Mouse (Mus musculus): ENCODE measurements around the gene Dpagt1. TPM values are rescaled to one million over a fixed set of nuclear protein-coding genes. Genes with fewer than 3 reads are reported as not detected.
"Not testable (repeated sequence)": the region's sequence is repeated elsewhere in the genome, so short reads cannot be mapped to it uniquely, and the experiment has no call there.

The Dpagt1 gene
- polyA plus RNA-seq, 1 experiment from 2014 or later = 49.3 TPM

DNA sequence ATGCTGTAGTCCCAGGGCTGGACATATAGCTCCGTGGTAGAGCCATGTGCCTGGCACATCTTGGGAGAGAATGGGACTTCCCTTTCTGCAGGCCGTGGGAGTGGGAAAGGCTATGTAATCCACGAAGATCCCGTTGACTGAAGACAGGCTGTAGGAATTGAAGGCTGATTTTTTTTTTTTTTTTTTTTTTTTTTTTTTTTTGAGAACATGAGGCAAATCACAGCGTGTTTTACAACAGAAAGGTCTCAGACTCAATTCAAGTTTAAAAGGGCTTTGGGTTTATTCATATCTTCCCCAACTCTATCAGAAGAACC is 10.2 kb downstream of the Dpagt1 start:
- WGBS = 4% methylated on average over 5 of the region's 5 CpGs
- no peaks in the 10 kb centered on the region for H3K27me3 ChIP-seq (ENCODE audit: poor library complexity, severe bottlenecking)
- no peak for DNase-seq (ENCODE audit: extremely low spot score, low spot score)
- H3K36me3 ChIP-seq (replicated peaks) = peaks cover 79% of the 10 kb centered on the region
- peak overlapping the region; percentile 97 for H3K27ac ChIP-seq
- peak overlapping the region; percentile 94 for H3K4me3 ChIP-seq
- peaks cover 16% of the 10 kb centered on the region for H3K9me3 ChIP-seq
- peaks cover 15% of the 10 kb centered on the region for H3K4me1 ChIP-seq

DNA sequence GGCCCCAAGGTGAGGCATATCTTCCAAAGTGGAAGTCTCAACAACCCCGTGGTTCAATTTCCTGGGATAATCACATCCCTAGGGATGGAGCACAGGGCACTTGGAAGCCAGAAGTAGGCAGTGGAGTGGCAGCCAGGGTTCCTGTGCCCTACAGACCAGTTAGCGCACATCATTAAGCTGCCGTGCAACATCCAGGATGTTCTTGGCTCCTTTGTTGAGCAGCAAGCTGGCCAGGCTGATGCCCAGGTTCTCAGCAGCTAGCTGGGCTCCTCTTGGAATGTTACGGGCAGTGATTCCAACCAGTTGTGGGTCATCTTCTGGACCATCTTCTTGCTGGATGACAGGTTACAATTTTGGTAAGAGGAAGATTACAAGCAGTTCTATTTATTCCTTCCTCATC is 10.7 kb downstream of the Dpagt1 start:
- 45% methylated on average over 4 of the region's 4 CpGs for WGBS
- H3K36me3 ChIP-seq (replicated peaks) = peaks cover 79% of the 10 kb centered on the region
- H3K27ac ChIP-seq = peak overlapping the region; percentile 97

DNA sequence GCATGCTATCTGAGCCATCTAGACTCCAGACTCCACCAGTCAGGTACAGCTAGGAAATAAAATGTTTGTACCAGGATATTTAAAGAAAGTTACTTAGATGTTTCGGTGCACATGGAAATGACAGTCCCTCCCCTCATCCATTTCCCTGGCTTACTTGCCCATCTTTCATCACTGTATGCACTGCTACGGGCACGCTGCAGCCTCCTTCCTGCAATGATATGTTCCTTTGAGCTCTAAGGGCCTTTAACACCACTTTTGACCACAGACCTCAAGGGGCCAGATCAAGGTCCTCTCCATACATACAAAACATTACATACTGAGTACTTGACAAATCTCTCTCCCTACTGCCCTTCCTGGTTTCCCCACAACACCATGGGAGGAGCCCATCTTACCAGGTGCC is 11.1 kb downstream of the Dpagt1 start:
- H3K36me3 ChIP-seq (replicated peaks) = peaks cover 78% of the 10 kb centered on the region
- H3K4me3 ChIP-seq = peak overlapping the region; percentile 94
- peaks cover 20% of the 10 kb centered on the region for H3K4me1 ChIP-seq
- H3K27me3 ChIP-seq (ENCODE audit: poor library complexity, severe bottlenecking) = no peaks in the 10 kb centered on the region
- H3K27ac ChIP-seq = peak overlapping the region; percentile 97
- 84% methylated on average over 3 of the region's 3 CpGs for WGBS
- no peak for DNase-seq (ENCODE audit: extremely low spot score, low spot score)
- peaks cover 16% of the 10 kb centered on the region for H3K9me3 ChIP-seq

More for the DNA sequence above, 10.7 kb downstream of the Dpagt1 start:
- DNase-seq (ENCODE audit: extremely low spot score, low spot score); H3K27me3 ChIP-seq (ENCODE audit: poor library complexity, severe bottlenecking): not testable (repeated sequence)
- H3K4me3 ChIP-seq = peak overlapping the region; percentile 94
- H3K4me1 ChIP-seq = peaks cover 16% of the 10 kb centered on the region
- peaks cover 16% of the 10 kb centered on the region for H3K9me3 ChIP-seq

DNA sequence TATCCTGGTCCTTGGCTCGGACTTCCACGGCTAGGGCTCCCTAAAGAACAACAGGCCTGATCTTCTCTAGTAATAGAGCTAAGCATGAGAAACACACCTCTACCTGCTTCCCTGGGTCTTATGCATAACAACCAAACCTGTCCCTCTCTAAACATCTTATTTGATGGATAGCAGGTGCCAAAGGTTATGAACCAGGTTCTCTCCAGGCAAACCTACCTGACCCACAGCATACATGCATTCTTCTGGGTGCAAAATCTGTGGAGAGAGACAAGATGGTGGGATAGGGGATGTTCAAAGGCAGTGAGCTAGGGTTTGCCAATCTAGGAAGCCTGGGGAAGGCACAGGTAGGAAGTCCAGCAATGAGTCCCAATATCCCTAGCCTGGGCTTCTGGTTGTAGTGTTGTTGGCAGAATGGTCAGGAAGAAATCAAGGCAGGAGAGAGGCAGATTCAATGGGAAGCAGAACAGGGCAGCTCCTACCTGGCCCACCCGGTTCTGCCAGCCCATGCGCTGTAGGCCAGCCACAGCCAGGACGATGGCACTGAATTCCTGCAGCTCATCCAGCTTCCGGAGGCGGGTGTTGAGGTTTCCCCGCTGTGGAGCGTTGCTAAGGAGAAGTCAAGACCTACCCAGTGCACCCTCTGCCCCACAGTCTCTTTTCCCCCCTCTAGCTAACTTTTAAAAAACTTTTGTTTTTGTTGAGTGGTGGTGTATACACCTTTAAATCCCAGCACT is 11.8 kb downstream of the Dpagt1 start:
- WGBS = 71% methylated on average over 9 of the region's 9 CpGs
- H3K27ac ChIP-seq = peak overlapping the region; percentile 40; the same call in 1 of the 2 replicates

DNA sequence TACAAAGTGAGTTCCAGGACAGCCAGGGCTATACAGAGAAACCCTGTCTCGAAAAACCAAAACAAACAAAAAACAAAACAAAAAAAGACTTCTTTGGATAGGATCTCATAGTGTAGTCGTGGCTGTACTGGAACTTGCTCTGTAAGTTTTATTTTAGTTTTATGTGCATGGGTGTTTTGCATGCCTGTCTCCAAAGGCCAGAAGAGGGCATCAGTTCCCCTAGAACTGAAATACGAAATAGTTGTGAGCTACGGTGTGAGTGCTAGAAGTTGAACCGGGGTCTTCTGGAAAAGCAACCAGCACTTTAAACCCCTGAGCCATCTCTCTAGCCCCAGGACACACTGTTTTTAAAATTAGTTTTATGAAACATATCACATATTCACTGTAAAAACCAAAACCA is 12.8 kb downstream of the Dpagt1 start:
- peaks cover 36% of the 10 kb centered on the region for H3K4me1 ChIP-seq
- H3K27ac ChIP-seq = no peak overlapping the region
- WGBS = 88% methylated on average over 5 of the region's 5 CpGs
- DNase-seq (ENCODE audit: extremely low spot score, low spot score) = no peak
- H3K9me3 ChIP-seq = peaks cover 4% of the 10 kb centered on the region
- H3K4me3 ChIP-seq = no peak overlapping the region
- peaks cover 65% of the 10 kb centered on the region for H3K36me3 ChIP-seq (replicated peaks)
- no peaks in the 10 kb centered on the region for H3K27me3 ChIP-seq (ENCODE audit: poor library complexity, severe bottlenecking)

More for the DNA sequence above, 11.8 kb downstream of the Dpagt1 start:
- no peaks in the 10 kb centered on the region for H3K27me3 ChIP-seq (ENCODE audit: poor library complexity, severe bottlenecking)
- peaks cover 26% of the 10 kb centered on the region for H3K4me1 ChIP-seq
- peak overlapping the region; percentile 94 for H3K4me3 ChIP-seq
- peak; percentile 36 for DNase-seq (ENCODE audit: extremely low spot score, low spot score)
- peaks cover 75% of the 10 kb centered on the region for H3K36me3 ChIP-seq (replicated peaks)
- peaks cover 14% of the 10 kb centered on the region for H3K9me3 ChIP-seq

DNA sequence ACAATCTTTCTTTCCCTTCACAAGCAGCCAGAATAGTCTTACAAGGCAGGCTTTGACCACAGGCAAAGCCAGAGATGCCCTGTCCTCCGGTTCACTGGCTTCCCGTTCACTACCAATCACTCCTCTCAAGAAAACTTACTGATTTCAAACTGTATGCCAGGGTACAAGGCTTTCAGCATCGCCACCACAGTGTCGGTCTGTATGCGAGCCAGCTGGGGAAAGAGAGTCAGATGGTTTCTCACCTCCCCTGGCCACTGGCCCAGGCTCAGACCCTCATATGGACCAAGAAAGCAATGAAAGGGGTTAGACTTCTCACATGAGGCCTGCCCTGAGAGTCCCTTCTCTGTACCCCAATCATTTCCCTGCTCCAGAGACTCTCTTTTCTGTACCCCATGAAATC is 15.7 kb downstream of the Dpagt1 start:
- Histone ChIP-seq H3K36me3 (replicated peaks) (peaks cover 66% of the 10 kb centered on the region), H3K4me3 (peak overlapping the region; percentile 88), H3K9me3 (no peaks in the 10 kb centered on the region), H3K27ac (peak overlapping the region; percentile 97), H3K4me1 (peaks cover 43% of the 10 kb centered on the region), H3K27me3 (ENCODE audit: poor library complexity, severe bottlenecking) (no peaks in the 10 kb centered on the region)
- WGBS = 93% methylated on average over 5 of the region's 5 CpGs
- no peak for DNase-seq (ENCODE audit: extremely low spot score, low spot score)

DNA sequence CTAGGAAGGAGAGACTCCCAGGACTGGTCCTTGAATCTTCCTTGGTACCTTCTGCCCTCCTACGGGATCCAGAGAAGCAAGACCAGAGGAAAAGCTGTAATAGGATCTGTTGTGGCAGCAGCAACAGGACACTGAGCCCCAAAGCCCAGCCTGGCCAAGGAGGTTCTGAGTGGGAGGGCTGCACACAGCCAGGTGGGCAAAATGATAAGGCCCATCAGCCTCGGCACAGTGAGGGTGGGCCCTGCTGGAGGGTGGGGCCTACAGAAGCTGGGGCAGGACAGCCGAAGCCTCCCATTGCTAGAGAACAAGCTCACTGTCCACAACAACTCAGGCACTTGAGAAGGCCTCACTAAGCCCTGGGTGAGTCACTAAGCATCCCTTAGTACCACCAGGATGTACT is 16.4 kb downstream of the Dpagt1 start:
- WGBS = 81% methylated on average over 3 of the region's 3 CpGs
- Histone ChIP-seq H3K4me3 (peak overlapping the region; percentile 88), H3K27ac (peak overlapping the region; percentile 97)

DNA sequence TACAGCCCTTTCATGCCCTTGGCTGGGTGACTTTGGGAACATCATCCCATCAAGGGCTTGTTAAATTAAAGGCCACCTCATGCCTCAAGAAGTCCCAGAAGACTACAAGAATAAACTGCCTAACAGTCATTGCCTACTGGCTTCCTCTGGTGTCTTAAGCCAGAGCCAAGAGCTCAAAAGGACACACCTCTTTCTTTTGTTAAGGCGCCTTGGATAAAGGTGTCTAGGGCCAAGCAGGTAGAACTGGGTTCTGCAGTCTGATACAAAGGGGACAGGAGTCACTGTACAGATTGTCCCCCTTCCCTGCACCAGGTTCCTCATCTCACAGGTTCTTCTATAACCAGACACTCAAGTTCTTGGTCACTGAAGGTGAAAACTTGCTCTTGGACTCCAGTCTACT is 16.8 kb downstream of the Dpagt1 start:
- 96% methylated on average over 1 of the region's 1 CpGs for WGBS
- Histone ChIP-seq H3K4me3 (peak overlapping the region; percentile 88), H3K36me3 (replicated peaks) (peaks cover 66% of the 10 kb centered on the region)

More for the DNA sequence above, 16.4 kb downstream of the Dpagt1 start:
- no peak for DNase-seq (ENCODE audit: extremely low spot score, low spot score)
- peaks cover 36% of the 10 kb centered on the region for H3K4me1 ChIP-seq
- no peaks in the 10 kb centered on the region for H3K9me3 ChIP-seq
- H3K27me3 ChIP-seq (ENCODE audit: poor library complexity, severe bottlenecking) = no peaks in the 10 kb centered on the region
- H3K36me3 ChIP-seq (replicated peaks) = peaks cover 66% of the 10 kb centered on the region

DNA sequence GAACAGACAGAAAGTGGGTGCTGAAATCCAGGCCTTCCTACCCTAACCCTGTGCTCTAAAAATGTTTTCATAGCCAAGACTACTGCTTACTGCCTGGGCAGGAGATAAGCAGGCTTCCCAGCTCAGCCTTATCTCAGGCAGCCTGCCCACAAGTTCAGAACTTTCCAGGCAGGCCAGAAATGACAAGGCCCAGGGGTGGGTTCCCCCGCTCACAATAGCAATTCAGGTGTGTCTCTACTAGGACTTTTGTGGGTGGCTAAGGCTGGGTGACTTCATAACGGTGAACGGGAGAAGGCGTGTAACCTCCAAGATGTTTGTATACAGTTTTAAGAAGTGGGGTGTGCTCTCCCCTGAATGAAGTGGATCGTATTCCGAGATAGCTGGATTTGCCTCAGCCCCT is 17.5 kb downstream of the Dpagt1 start:
- H3K36me3 ChIP-seq (replicated peaks) = peaks cover 66% of the 10 kb centered on the region
- no peaks in the 10 kb centered on the region for H3K27me3 ChIP-seq (ENCODE audit: poor library complexity, severe bottlenecking)
- DNase-seq (ENCODE audit: extremely low spot score, low spot score) = no peak
- WGBS = 14% methylated on average over 6 of the region's 6 CpGs
- peak overlapping the region; percentile 88 for H3K4me3 ChIP-seq
- no peaks in the 10 kb centered on the region for H3K9me3 ChIP-seq
- peaks cover 29% of the 10 kb centered on the region for H3K4me1 ChIP-seq
- H3K27ac ChIP-seq = peak overlapping the region; percentile 97

More for the DNA sequence above, 16.8 kb downstream of the Dpagt1 start:
- no peaks in the 10 kb centered on the region for H3K9me3 ChIP-seq
- H3K27ac ChIP-seq = peak overlapping the region; percentile 97
- peaks cover 32% of the 10 kb centered on the region for H3K4me1 ChIP-seq
- DNase-seq (ENCODE audit: extremely low spot score, low spot score) = no peak
- no peaks in the 10 kb centered on the region for H3K27me3 ChIP-seq (ENCODE audit: poor library complexity, severe bottlenecking)

DNA sequence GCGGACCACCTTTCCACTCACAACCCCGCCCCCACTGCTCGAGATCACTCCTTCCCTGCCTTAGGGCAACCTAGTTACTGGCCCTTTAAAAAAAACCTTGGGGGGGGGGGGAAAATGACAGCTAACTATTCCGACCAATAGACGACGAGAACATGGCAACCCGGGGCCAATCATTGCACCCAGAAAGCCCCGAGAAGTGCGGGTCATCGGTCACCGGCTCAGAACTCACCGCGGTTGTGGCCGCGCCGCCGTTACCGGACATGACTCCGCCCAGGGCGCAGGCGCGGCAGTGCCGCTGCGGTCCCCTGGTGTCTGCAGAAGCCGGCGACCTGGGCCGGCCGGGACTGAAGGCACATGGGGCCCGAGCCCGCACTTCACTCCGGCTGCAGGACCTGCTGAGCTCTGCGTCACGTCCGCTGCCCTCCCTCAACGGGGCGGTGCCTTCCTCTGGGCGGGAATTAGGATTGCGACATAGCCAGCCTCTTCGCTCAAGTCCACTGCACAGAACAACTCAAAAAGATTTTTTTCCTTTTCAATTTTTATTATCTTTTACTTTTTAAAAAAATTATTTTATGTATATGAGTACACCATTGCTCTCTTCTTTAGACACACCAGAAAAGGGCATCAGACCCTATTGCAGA is 18.1 kb downstream of the Dpagt1 start, which contains the start of gene Hmbs:
Gene Hmbs (minus strand): TSS at position 448 of the 641 bp plus-strand sequence.
- peak; percentile 94 for DNase-seq (ENCODE audit: extremely low spot score, low spot score)
- Histone ChIP-seq H3K4me1 (peaks cover 29% of the 10 kb centered on the region), H3K9me3 (no peaks in the 10 kb centered on the region), H3K4me3 (peak within 1 kb of the TSS; percentile 88), H3K27ac (peak within 1 kb of the TSS; percentile 97), H3K27me3 (ENCODE audit: poor library complexity, severe bottlenecking) (no peaks in the 10 kb centered on the region), H3K36me3 (replicated peaks) (peaks cover 66% of the 10 kb centered on the region)
- 0% methylated on average over 39 of the region's 39 CpGs for WGBS

DNA sequence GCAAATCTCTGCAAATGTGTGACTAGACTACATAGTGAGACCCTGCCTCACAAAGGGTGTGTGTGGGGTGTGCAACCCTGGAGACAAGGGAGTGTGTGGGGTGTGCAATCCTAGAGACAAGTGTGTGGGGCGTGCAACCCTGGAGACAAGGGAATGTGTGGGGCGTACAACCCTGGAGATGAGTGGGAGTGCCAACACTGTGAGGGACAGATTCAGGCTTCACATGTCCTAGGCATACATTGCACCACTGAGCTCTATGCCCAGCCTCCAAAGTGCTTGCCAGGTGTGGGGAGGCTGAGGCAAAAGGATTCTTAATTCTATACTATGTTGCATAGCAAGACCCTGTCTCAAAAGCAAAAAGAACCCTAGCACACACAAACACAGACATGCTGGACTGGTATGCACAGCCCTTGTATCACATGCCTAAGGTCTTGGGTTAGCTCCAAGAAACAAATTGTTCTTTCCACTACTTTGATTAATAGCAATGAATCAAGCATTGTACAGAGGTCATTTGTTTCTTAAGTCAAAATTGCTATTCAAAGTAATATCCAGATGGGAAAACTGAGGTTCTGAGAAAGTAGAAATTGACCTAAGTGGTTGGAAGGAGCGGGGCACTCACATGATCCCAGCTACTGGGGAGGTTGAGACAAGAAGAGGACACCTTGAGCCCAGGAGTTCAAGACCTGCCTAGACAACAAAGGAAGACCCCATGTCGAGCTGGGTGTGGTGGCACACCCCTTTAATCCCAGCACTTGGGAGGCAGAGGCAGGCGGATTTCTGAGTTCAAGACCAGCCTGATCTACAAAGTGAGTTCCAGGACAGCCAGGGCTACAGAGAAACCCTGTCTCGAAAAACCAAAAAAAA is 20.0 kb downstream of the Dpagt1 start:
- H3K27me3 ChIP-seq (ENCODE audit: poor library complexity, severe bottlenecking) = no peaks in the 10 kb centered on the region
- peaks cover 67% of the 10 kb centered on the region for H3K36me3 ChIP-seq (replicated peaks)

DNA sequence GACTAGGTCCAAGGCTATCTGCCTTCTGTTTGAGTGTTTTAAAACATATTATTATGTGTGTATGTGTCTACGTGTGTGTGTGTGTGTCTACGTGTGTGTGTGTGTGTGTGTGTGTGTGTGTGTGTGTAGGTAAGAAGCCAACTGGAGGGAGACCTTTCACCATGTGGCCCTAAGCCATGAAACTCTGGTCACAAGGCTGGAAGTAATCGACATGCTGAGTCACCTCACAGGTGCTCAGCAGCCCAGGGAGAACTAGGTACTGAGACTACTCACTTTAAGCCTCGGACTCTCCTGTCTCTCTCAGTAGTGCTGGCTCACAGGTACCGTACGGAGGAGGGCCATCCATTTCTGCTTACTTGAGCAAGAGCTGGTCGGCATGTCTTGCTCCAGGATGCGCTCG is 21.3 kb downstream of the Dpagt1 start:
- Histone ChIP-seq H3K4me1 (peaks cover 22% of the 10 kb centered on the region), H3K27ac (no peak overlapping the region), H3K4me3 (no peak overlapping the region), H3K27me3 (ENCODE audit: poor library complexity, severe bottlenecking) (no peaks in the 10 kb centered on the region), H3K36me3 (replicated peaks) (peaks cover 68% of the 10 kb centered on the region), H3K9me3 (no peaks in the 10 kb centered on the region)
- no peak for DNase-seq (ENCODE audit: extremely low spot score, low spot score)
- WGBS = 89% methylated on average over 9 of the region's 9 CpGs

More for the DNA sequence above, 20.0 kb downstream of the Dpagt1 start:
- DNase-seq (ENCODE audit: extremely low spot score, low spot score) = no peak
- no peak overlapping the region for H3K27ac ChIP-seq
- H3K9me3 ChIP-seq = no peaks in the 10 kb centered on the region
- WGBS = 92% methylated on average over 6 of the region's 6 CpGs
- peaks cover 29% of the 10 kb centered on the region for H3K4me1 ChIP-seq
- H3K4me3 ChIP-seq = no peak overlapping the region

Measured in forebrain, embryonic 10.5 days (tissue).